Mouse (Mus musculus) activated CD4-positive, CD25-positive, alpha-beta regulatory T cell, adult 4 months (primary cell): ENCODE data around the gene Olfr450. TPM values are rescaled to one million over a fixed set of nuclear protein-coding genes. Genes with fewer than 3 reads are reported as not detected.

Source experiments
- ATAC-seq: one replicate; pipeline ENCODE4 v1.8.0; 2017
- polyA plus RNA-seq, 2 experiments: library from polyadenylated mRNA; unstranded; fragments of 100-300 nt; shearing (Covaris generic); gene quantifications; one replicate each; pipeline ENCODE4 v1.2.1; 2017

The Olfr450 gene
- polyA plus RNA-seq, result not detected

- ATAC-seq, result no peak
These were observed at the start of gene Olfr450 for GRCm38 (mm10) chr6:42811639-42812038. Gene Olfr450, plus strand, starts transcription at chr6:42811939.

- ATAC-seq, result no peak
These were observed 34.7 kb upstream of the Olfr450 start for GRCm38 (mm10) chr6:42777066-42777465.

GRCm38 (mm10) chr6:42784793-42785192, 26.9 kb upstream of the Olfr450 start, which contains the start of gene Olfr452:
Gene Olfr452, plus strand, starts transcription at chr6:42785093.
- ATAC-seq, result no peak

GRCm38 (mm10) chr6:42790247-42790948, 21.3 kb upstream of the Olfr450 start:
- no peak for ATAC-seq

- ATAC-seq, result no peak
These were observed 20.7 kb upstream of the Olfr450 start for GRCm38 (mm10) chr6:42790949-42791556.

- ATAC-seq, result no peak
These were observed 16.8 kb upstream of the Olfr450 start for GRCm38 (mm10) chr6:42794982-42795381.

GRCm38 (mm10) chr6:42834084-42834483, 22.3 kb downstream of the Olfr450 start, which contains the start of gene Olfr449:
Gene Olfr449, plus strand, starts transcription at chr6:42834384.
- no peak for ATAC-seq

GRCm38 (mm10) chr6:42860222-42860819, 48.6 kb downstream of the Olfr450 start:
- peak; percentile 49 for ATAC-seq

Other genes starting within 250 kb of the Olfr450 start
- not detected for gene Tcaf3, start 214.2 kb upstream of the Olfr450 start, polyA plus RNA-seq
- gene Tcaf2, start 166.7 kb upstream of the Olfr450 start, polyA plus RNA-seq, result not detected
- under 1 TPM in 1 of 2 experiments, not detected in 1; 0.28 TPM for gene Tcaf1, start 101.9 kb upstream of the Olfr450 start, polyA plus RNA-seq
- not detected for gene Olfr453, start 72.6 kb upstream of the Olfr450 start, polyA plus RNA-seq
- gene Olfr38, start 55.5 kb upstream of the Olfr450 start, polyA plus RNA-seq, result not detected
- gene Olfr452, start 26.8 kb upstream of the Olfr450 start, polyA plus RNA-seq, result not detected
- gene Olfr449, start 22.4 kb downstream of the Olfr450 start, polyA plus RNA-seq, result not detected
- gene Olfr448, start 78.5 kb downstream of the Olfr450 start, polyA plus RNA-seq, result not detected
- gene Olfr447, start 96.9 kb downstream of the Olfr450 start, polyA plus RNA-seq, result under 1 TPM in 1 of 2 experiments, not detected in 1; 0.15 TPM
- gene Olfr446, start 109.4 kb downstream of the Olfr450 start, polyA plus RNA-seq, result under 1 TPM in 1 of 2 experiments, not detected in 1; 0.20 TPM
- not detected for gene Olfr444, start 137.1 kb downstream of the Olfr450 start, polyA plus RNA-seq